Mouse (Mus musculus): Measurements from ENCODE around the gene Gm47289. TPM values are rescaled to one million over a fixed set of nuclear protein-coding genes. Genes with fewer than 3 reads are reported as not detected.

The Gm47289 gene
- polyA plus RNA-seq, 1 experiment from 2014 or later, result not detected

GRCm38 (mm10) chr9:119144696-119145095 lies 14.3 kb upstream of the Gm47289 start:
- no peaks in the 10 kb centered on the region for H3K9me3 ChIP-seq
- ATAC-seq (replicated peaks), result no peak
- no peaks in the 10 kb centered on the region for H3K4me1 ChIP-seq

GRCm38 (mm10) chr9:119145137-119145536 lies 13.8 kb upstream of the Gm47289 start:
- no peak for ATAC-seq (replicated peaks)

More at GRCm38 (mm10) chr9:119144696-119145095, 14.3 kb upstream of the Gm47289 start:
- WGBS, result 84% methylated on average over 8 of the region's 8 CpGs
- Histone ChIP-seq H3K9ac (no peak overlapping the region), H3K4me3 (no peak overlapping the region), H3K27ac (no peak overlapping the region), H3K27me3 (replicated peaks) (no peaks in the 10 kb centered on the region), H3K4me2 (no peak overlapping the region), H3K36me3 (replicated peaks) (no peaks in the 10 kb centered on the region)

GRCm38 (mm10) chr9:119145638-119146037 lies 13.3 kb upstream of the Gm47289 start:
- Histone ChIP-seq H3K36me3 (replicated peaks) (no peaks in the 10 kb centered on the region), H3K9me3 (no peaks in the 10 kb centered on the region), H3K4me1 (no peaks in the 10 kb centered on the region), H3K4me3 (no peak overlapping the region), H3K27ac (no peak overlapping the region), H3K9ac (no peak overlapping the region), H3K4me2 (no peak overlapping the region), H3K27me3 (replicated peaks) (no peaks in the 10 kb centered on the region)
- no peak for ATAC-seq (replicated peaks)
- WGBS, result 64% methylated on average over 6 of the region's 6 CpGs

More at GRCm38 (mm10) chr9:119145137-119145536, 13.8 kb upstream of the Gm47289 start:
- WGBS, result 49% methylated on average over 10 of the region's 10 CpGs
- no peak overlapping the region for H3K9ac ChIP-seq
- no peaks in the 10 kb centered on the region for H3K4me1 ChIP-seq
- no peak overlapping the region for H3K27ac ChIP-seq
- H3K4me3 ChIP-seq, result no peak overlapping the region
- H3K27me3 ChIP-seq (replicated peaks), result no peaks in the 10 kb centered on the region
- no peak overlapping the region for H3K4me2 ChIP-seq
- no peaks in the 10 kb centered on the region for H3K36me3 ChIP-seq (replicated peaks)
- no peaks in the 10 kb centered on the region for H3K9me3 ChIP-seq

- 81% methylated on average over 13 of the region's 13 CpGs for WGBS
These were observed 12.7 kb upstream of the Gm47289 start for GRCm38 (mm10) chr9:119146098-119146770.

GRCm38 (mm10) chr9:119149601-119150000 lies 9.4 kb upstream of the Gm47289 start:
- H3K27me3 ChIP-seq (replicated peaks), result no peaks in the 10 kb centered on the region

More at GRCm38 (mm10) chr9:119146098-119146770, 12.7 kb upstream of the Gm47289 start:
- no peak for ATAC-seq (replicated peaks)
- Histone ChIP-seq H3K27me3 (replicated peaks) (no peaks in the 10 kb centered on the region), H3K4me3 (no peak overlapping the region), H3K27ac (no peak overlapping the region), H3K9me3 (no peaks in the 10 kb centered on the region), H3K36me3 (replicated peaks) (no peaks in the 10 kb centered on the region), H3K4me2 (no peak overlapping the region), H3K9ac (no peak overlapping the region), H3K4me1 (no peaks in the 10 kb centered on the region)

GRCm38 (mm10) chr9:119151751-119152150 lies 7.2 kb upstream of the Gm47289 start:
- Histone ChIP-seq H3K27ac (no peak overlapping the region), H3K9ac (no peak overlapping the region), H3K9me3 (no peaks in the 10 kb centered on the region), H3K36me3 (replicated peaks) (no peaks in the 10 kb centered on the region), H3K4me1 (0 out of 2 replicates have a peak, but pooled peaks cover 6% of the 10 kb centered on the region), H3K27me3 (replicated peaks) (peaks cover 10% of the 10 kb centered on the region; the same call in 1 of the 2 replicates), H3K4me2 (no peak overlapping the region), H3K4me3 (no peak overlapping the region)
- no peak for ATAC-seq (replicated peaks)
- WGBS, result 61% methylated on average over 2 of the region's 2 CpGs

More at GRCm38 (mm10) chr9:119149601-119150000, 9.4 kb upstream of the Gm47289 start:
- no peak for ATAC-seq (replicated peaks)
- Histone ChIP-seq H3K9me3 (no peaks in the 10 kb centered on the region), H3K4me3 (no peak overlapping the region), H3K9ac (no peak overlapping the region), H3K27ac (no peak overlapping the region), H3K4me1 (no peaks in the 10 kb centered on the region), H3K36me3 (replicated peaks) (no peaks in the 10 kb centered on the region), H3K4me2 (no peak overlapping the region)
- 35% methylated on average over 5 of the region's 5 CpGs for WGBS

- Histone ChIP-seq H3K9me3 (no peaks in the 10 kb centered on the region), H3K4me1 (0 out of 2 replicates have a peak, but pooled peaks cover 6% of the 10 kb centered on the region), H3K36me3 (replicated peaks) (no peaks in the 10 kb centered on the region), H3K27ac (no peak overlapping the region), H3K9ac (no peak overlapping the region), H3K27me3 (replicated peaks) (peaks cover 10% of the 10 kb centered on the region), H3K4me2 (no peak overlapping the region), H3K4me3 (no peak overlapping the region)
- no peak for ATAC-seq (replicated peaks)
- 87% methylated on average over 8 of the region's 8 CpGs for WGBS
These were observed 3.5 kb upstream of the Gm47289 start for GRCm38 (mm10) chr9:119155416-119155815.

GRCm38 (mm10) chr9:119155826-119156225 lies 3.1 kb upstream of the Gm47289 start:
- no peak overlapping the region for H3K4me3 ChIP-seq
- WGBS, result 54% methylated on average over 7 of the region's 7 CpGs
- H3K36me3 ChIP-seq (replicated peaks), result no peaks in the 10 kb centered on the region
- H3K4me1 ChIP-seq, result 0 out of 2 replicates have a peak, but pooled peaks cover 6% of the 10 kb centered on the region
- ATAC-seq (replicated peaks), result no peak; the same call in 1 of the 2 replicates
- no peaks in the 10 kb centered on the region for H3K9me3 ChIP-seq
- H3K9ac ChIP-seq, result no peak overlapping the region
- H3K27me3 ChIP-seq (replicated peaks), result peaks cover 10% of the 10 kb centered on the region
- peak overlapping the region; percentile 66 for H3K4me2 ChIP-seq
- H3K27ac ChIP-seq, result no peak overlapping the region

- 1% methylated on average over 65 of the region's 65 CpGs for WGBS
These were observed 2.4 kb upstream of the Gm47289 start, which contains the start of gene Acaa1b for GRCm38 (mm10) chr9:119156278-119157201. TSS of gene Acaa1b (minus strand) at chr9:119157093.

GRCm38 (mm10) chr9:119160689-119161088 lies 1.7 kb downstream of the Gm47289 start:
- no peak overlapping the region for H3K4me3 ChIP-seq
- no peak overlapping the region for H3K9ac ChIP-seq
- ATAC-seq (replicated peaks), result no peak
- H3K4me1 ChIP-seq, result 0 out of 2 replicates have a peak, but pooled peaks cover 6% of the 10 kb centered on the region
- no peak overlapping the region for H3K4me2 ChIP-seq
- 91% methylated on average over 3 of the region's 3 CpGs for WGBS
- no peak overlapping the region for H3K27ac ChIP-seq
- no peaks in the 10 kb centered on the region for H3K9me3 ChIP-seq
- H3K27me3 ChIP-seq (replicated peaks), result peaks cover 5% of the 10 kb centered on the region
- no peaks in the 10 kb centered on the region for H3K36me3 ChIP-seq (replicated peaks)

More at GRCm38 (mm10) chr9:119156278-119157201, 2.4 kb upstream of the Gm47289 start, which contains the start of gene Acaa1b:
- ATAC-seq (replicated peaks), result peak; percentile 96
- no peak within 1 kb of the TSS for H3K27ac ChIP-seq
- H3K27me3 ChIP-seq (replicated peaks), result peaks cover 10% of the 10 kb centered on the region
- peak within 1 kb of the TSS; percentile 52 for H3K9ac ChIP-seq
- no peaks in the 10 kb centered on the region for H3K36me3 ChIP-seq (replicated peaks)
- H3K4me2 ChIP-seq, result peak within 1 kb of the TSS; percentile 66
- no peaks in the 10 kb centered on the region for H3K9me3 ChIP-seq
- H3K4me1 ChIP-seq, result 0 out of 2 replicates have a peak, but pooled peaks cover 6% of the 10 kb centered on the region
- H3K4me3 ChIP-seq, result peak within 1 kb of the TSS; percentile 65

GRCm38 (mm10) chr9:119164743-119165142 lies 5.8 kb downstream of the Gm47289 start:
- Histone ChIP-seq H3K4me1 (no peaks in the 10 kb centered on the region), H3K9ac (no peak overlapping the region), H3K4me3 (no peak overlapping the region), H3K36me3 (replicated peaks) (no peaks in the 10 kb centered on the region), H3K4me2 (no peak overlapping the region), H3K27ac (no peak overlapping the region), H3K9me3 (no peaks in the 10 kb centered on the region), H3K27me3 (replicated peaks) (no peaks in the 10 kb centered on the region)
- no peak for ATAC-seq (replicated peaks)
- 86% methylated on average over 7 of the region's 7 CpGs for WGBS

- WGBS, result 94% methylated on average over 6 of the region's 6 CpGs
- Histone ChIP-seq H3K9ac (no peak overlapping the region), H3K27ac (no peak overlapping the region), H3K4me3 (no peak overlapping the region), H3K4me1 (no peaks in the 10 kb centered on the region), H3K27me3 (replicated peaks) (no peaks in the 10 kb centered on the region), H3K36me3 (replicated peaks) (no peaks in the 10 kb centered on the region), H3K9me3 (no peaks in the 10 kb centered on the region), H3K4me2 (no peak overlapping the region)
- no peak for ATAC-seq (replicated peaks)
These were observed 6.6 kb downstream of the Gm47289 start for GRCm38 (mm10) chr9:119165548-119165947.

Data from midbrain, embryonic 15.5 days (tissue).